23 mouse cellular contexts compared by ENCODE assay signal in the genomic region with DNA sequence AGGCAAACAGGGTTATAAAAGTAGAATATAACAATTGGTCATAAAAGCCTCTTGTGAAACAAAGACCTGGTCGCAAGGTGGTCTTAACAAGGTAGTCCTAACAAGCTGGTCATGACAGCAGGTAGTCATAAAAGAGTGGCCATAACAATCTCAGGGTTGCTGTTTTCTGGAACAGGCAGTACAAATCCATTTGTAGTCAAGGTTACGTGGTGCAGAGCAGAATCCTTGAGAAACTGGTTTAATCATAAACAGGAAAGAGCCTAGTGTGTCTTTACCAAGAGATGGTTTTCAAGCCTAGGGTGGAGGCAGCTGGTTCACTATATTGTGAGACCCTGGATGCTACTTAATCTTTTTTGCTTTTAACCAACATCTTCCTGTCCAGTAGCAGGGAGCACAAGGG. TPM values are rescaled to one million over a fixed set of nuclear protein-coding genes. Genes with fewer than 3 reads are reported as not detected.
A peak's percentile ranks its signal among the peaks of the same experiment; 100 is the strongest.
DNase-seq lines count a peak whose midpoint lies in the region; ATAC-seq and TF ChIP-seq lines count a peak whose summit lies in the region.
"Had no signal": no experiment of that assay in that cellular context is flagged by ENCODE, and none has a peak within 500 bp of the region (broad histone marks: within the 10 kb centered on the region; RNA-seq: fewer than 3 reads in every experiment).

No protein-coding gene starts in this region.

- H3K4me2 ChIP-seq in kidney, embryonic 16.5 days (replicated peaks; ENCODE audit: low read depth, low read length): no peak overlapping the region
- H3K4me2 ChIP-seq in intestine, postnatal 0 days (replicated peaks; ENCODE audit: low read depth): no peak overlapping the region; the same call in 1 of the 2 replicates
- H3K4me2 ChIP-seq: embryonic facial prominence, embryonic 12.5 days; heart, embryonic 11.5 days; heart, embryonic 15.5 days; hindbrain, embryonic 13.5 days had no signal

- no peak overlapping the region for H3K27ac ChIP-seq in kidney, embryonic 16.5 days (ENCODE audit: low read length)
- H3K27ac ChIP-seq in intestine, postnatal 0 days (ENCODE audit: low read depth, low read length): no peak overlapping the region
- H3K27ac ChIP-seq: embryonic facial prominence, embryonic 12.5 days; heart, adult 2 months; heart, embryonic 15.5 days; hindbrain, embryonic 13.5 days had no signal

- no peaks in the 10 kb centered on the region for H3K27me3 ChIP-seq in kidney, embryonic 16.5 days (ENCODE audit: insufficient read depth, low read length)
- H3K27me3 ChIP-seq in intestine, postnatal 0 days (replicated peaks; ENCODE audit: control insufficient read depth, insufficient read depth, low read length): no peaks in the 10 kb centered on the region
- H3K27me3 ChIP-seq: embryonic facial prominence, embryonic 12.5 days; heart, embryonic 15.5 days; hindbrain, embryonic 13.5 days had no signal

- no peak overlapping the region for H3K9ac ChIP-seq in kidney, embryonic 16.5 days (replicated peaks; ENCODE audit: low read length)
- no peak overlapping the region for H3K9ac ChIP-seq in intestine, postnatal 0 days (ENCODE audit: low read depth, low read length)
- H3K9ac ChIP-seq: embryonic facial prominence, embryonic 12.5 days; heart, embryonic 15.5 days; hindbrain, embryonic 13.5 days had no signal

- 69% methylated on average over 2 of the region's 2 CpGs for WGBS in kidney, embryonic 16.5 days
- 31% methylated on average over 2 of the region's 2 CpGs for WGBS in intestine, postnatal 0 days

- no peak overlapping the region for H3K4me3 ChIP-seq in kidney, embryonic 16.5 days (ENCODE audit: low read length)
- H3K4me3 ChIP-seq in intestine, postnatal 0 days (ENCODE audit: low read depth, low read length): no peak overlapping the region
- H3K4me3 ChIP-seq: embryonic facial prominence, embryonic 12.5 days; heart, adult 2 months; heart, embryonic 15.5 days; hindbrain, embryonic 13.5 days had no signal

- no peaks in the 10 kb centered on the region for H3K9me3 ChIP-seq in kidney, embryonic 16.5 days (ENCODE audit: low read length)
- H3K9me3 ChIP-seq in intestine, postnatal 0 days (ENCODE audit: control insufficient read depth): no peaks in the 10 kb centered on the region
- H3K9me3 ChIP-seq: embryonic facial prominence, embryonic 12.5 days; G1E; heart, embryonic 15.5 days; hindbrain, embryonic 13.5 days had no signal

- DNase-seq in adrenal gland, adult (ENCODE audit: inconsistent age in 2 of 2, low spot score in 1 of 2): peak; percentile 21 to 72
- DNase-seq in adrenal gland, postnatal 25 days: no peak
- DNase-seq in kidney, postnatal 4 days: no peak
- peak; percentile 27 for DNase-seq in forelimb bud, embryonic 11.5 days (ENCODE audit: low read depth, low spot score)
- DNase-seq in liver: no peak
- DNase-seq in ovary, postnatal 14 days (ENCODE audit: low spot score): no peak
- DNase-seq: adrenal gland, adult 8-10 months; B cell, adult 2 months; cerebellum, adult 11 months; cerebellum, adult 8-10 months; cerebellum, postnatal 14 days; gastrocnemius, postnatal 14 days; heart, adult 2 months; heart, postnatal 14 days had no signal

- ATAC-seq in kidney, embryonic 16.5 days (ENCODE audit: low FRiP score, low TSS enrichment): 0 out of 2 replicates have a peak, but pooled peaks have one; percentile 13
- peak; percentile 39; the same call in 1 of the 2 replicates for ATAC-seq in intestine, postnatal 0 days
- ATAC-seq: CD4-positive, CD25-positive, alpha-beta regulatory T cell, adult 4 months; forebrain, embryonic 16.5 days had no signal

- H3K36me3 ChIP-seq in kidney, embryonic 16.5 days (ENCODE audit: insufficient read depth, low read length): no peaks in the 10 kb centered on the region
- no peaks in the 10 kb centered on the region for H3K36me3 ChIP-seq in intestine, postnatal 0 days (ENCODE audit: control insufficient read depth, insufficient read depth)
- H3K36me3 ChIP-seq: embryonic facial prominence, embryonic 12.5 days; G1E; heart, embryonic 15.5 days; hindbrain, embryonic 13.5 days had no signal

- peaks cover 10% of the 10 kb centered on the region; the same call in 1 of the 2 replicates for H3K4me1 ChIP-seq in kidney, embryonic 16.5 days (ENCODE audit: insufficient read depth, low read length)
- peaks cover 8% of the 10 kb centered on the region for H3K4me1 ChIP-seq in intestine, postnatal 0 days (replicated peaks; ENCODE audit: control insufficient read depth, insufficient read depth, low read length)

- no peak for TF ChIP-seq CTCF in intestine, postnatal 0 days (IDR thresholded peaks at IDR 0.05; ENCODE audit: low read depth)

RNA-seq across cellular contexts. Expression of gene Sowahc, which starts 45.5 kb away (rescaled TPM):
- total RNA-seq in adrenal gland, postnatal 25 days (2021): 29.0 and 29.1 TPM in 2 replicates
- polyA plus RNA-seq in kidney, embryonic 16.5 days (2015; fragmentation: Nextera tagmentation; extraction: Ambion mirVana): 11.4 and 11.7 TPM in 2 replicates
- 3.7 and 4.2 TPM in 2 replicates for polyA plus RNA-seq in intestine, postnatal 0 days (2015; fragmentation: Nextera tagmentation; extraction: Ambion mirVana)

RNA-seq across cellular contexts. Expression of gene Sept10, which starts 45.6 kb away (rescaled TPM):
- total RNA-seq in adrenal gland, postnatal 25 days (2021): 47.4 and 67.0 TPM in 2 replicates
- 46.3 and 48.6 TPM in 2 replicates for polyA plus RNA-seq in kidney, embryonic 16.5 days (2015; fragmentation: Nextera tagmentation; extraction: Ambion mirVana)
- polyA plus RNA-seq in intestine, postnatal 0 days (2015; fragmentation: Nextera tagmentation; extraction: Ambion mirVana): 18.8 and 21.5 TPM in 2 replicates

RNA-seq across cellular contexts. Expression of gene P4ha1, which starts 55.8 kb away (rescaled TPM):
- total RNA-seq in adrenal gland, postnatal 25 days (2021): 30.3 and 53.3 TPM in 2 replicates
- polyA plus RNA-seq in kidney, embryonic 16.5 days (2015; fragmentation: Nextera tagmentation; extraction: Ambion mirVana): 72.5 and 78.0 TPM in 2 replicates
- 8.7 TPM in 2 replicates for polyA plus RNA-seq in intestine, postnatal 0 days (2015; fragmentation: Nextera tagmentation; extraction: Ambion mirVana)

Comparison
In these comparisons a context has a peak if more than half of its experiments do, and no peak if none do; other contexts are left out.
1. DNase-seq: peak in adrenal gland, adult (2 of 2) and forelimb bud, embryonic 11.5 days (single experiment); none in adrenal gland, postnatal 25 days (single experiment), kidney, postnatal 4 days (0 of 2), liver (single experiment) and ovary, postnatal 14 days (single experiment).